Mouse (Mus musculus): ENCODE results near the gene Wdr78. TPM values are rescaled to one million over a fixed set of nuclear protein-coding genes. Genes with fewer than 3 reads are reported as not detected.

Gene Wdr78
- polyA plus RNA-seq, 1 experiment from 2014 or later: 4.0 TPM

GRCm38 (mm10) chr4:103039838-103040191, 74.5 kb downstream of the Wdr78 start:
- ATAC-seq (ENCODE audit: insufficient number of reproducible peaks, low FRiP score, low TSS enrichment, low read depth): no peak
- DNase-seq (ENCODE audit: low spot score): no peak
- no peak overlapping the region for H3K27ac ChIP-seq (replicated peaks; ENCODE audit: low read depth, low read length)
- no peaks in the 10 kb centered on the region for H3K36me3 ChIP-seq (ENCODE audit: control insufficient read depth, insufficient read depth, low read length)
- 34% methylated on average over 5 of the region's 5 CpGs for WGBS
- no peak overlapping the region for H3K4me2 ChIP-seq (ENCODE audit: low read depth, severe bottlenecking)
- no peak overlapping the region for H3K9ac ChIP-seq (ENCODE audit: low read length)
- H3K4me3 ChIP-seq (ENCODE audit: low read depth, low read length): no peak overlapping the region
- peaks cover 3% of the 10 kb centered on the region; the same call in 1 of the 2 replicates for H3K4me1 ChIP-seq (ENCODE audit: control insufficient read depth, insufficient read depth, low read length)
- no peaks in the 10 kb centered on the region for H3K9me3 ChIP-seq (ENCODE audit: control insufficient read depth, low read length)
- H3K27me3 ChIP-seq (ENCODE audit: control insufficient read depth, insufficient read depth, low read length): no peaks in the 10 kb centered on the region

GRCm38 (mm10) chr4:103039103-103039837, 75.1 kb downstream of the Wdr78 start:
- no peak for DNase-seq (ENCODE audit: low spot score)
- ATAC-seq (ENCODE audit: insufficient number of reproducible peaks, low FRiP score, low TSS enrichment, low read depth): no peak
- Histone ChIP-seq H3K36me3 (ENCODE audit: control insufficient read depth, insufficient read depth, low read length) (no peaks in the 10 kb centered on the region), H3K9ac (ENCODE audit: low read length) (no peak overlapping the region), H3K4me3 (ENCODE audit: low read depth, low read length) (no peak overlapping the region), H3K4me1 (ENCODE audit: control insufficient read depth, insufficient read depth, low read length) (peaks cover 3% of the 10 kb centered on the region; the same call in 1 of the 2 replicates), H3K9me3 (ENCODE audit: control insufficient read depth, low read length) (no peaks in the 10 kb centered on the region), H3K27ac (replicated peaks; ENCODE audit: low read depth, low read length) (no peak overlapping the region), H3K27me3 (ENCODE audit: control insufficient read depth, insufficient read depth, low read length) (no peaks in the 10 kb centered on the region), H3K4me2 (ENCODE audit: low read depth, severe bottlenecking) (no peak overlapping the region)
- 53% methylated on average over 14 of the region's 14 CpGs for WGBS

GRCm38 (mm10) chr4:103028177-103029088, 85.9 kb downstream of the Wdr78 start:
- no peak overlapping the region for H3K4me2 ChIP-seq (ENCODE audit: low read depth, severe bottlenecking)
- H3K27me3 ChIP-seq (ENCODE audit: control insufficient read depth, insufficient read depth, low read length): no peaks in the 10 kb centered on the region
- no peak for DNase-seq (ENCODE audit: low spot score)
- no peaks in the 10 kb centered on the region for H3K36me3 ChIP-seq (ENCODE audit: control insufficient read depth, insufficient read depth, low read length)
- H3K9ac ChIP-seq (ENCODE audit: low read length): no peak overlapping the region
- no peak for ATAC-seq (ENCODE audit: insufficient number of reproducible peaks, low FRiP score, low TSS enrichment, low read depth)
- H3K9me3 ChIP-seq (ENCODE audit: control insufficient read depth, low read length): no peaks in the 10 kb centered on the region
- no peak overlapping the region for H3K4me3 ChIP-seq (ENCODE audit: low read depth, low read length)
- H3K4me1 ChIP-seq (ENCODE audit: control insufficient read depth, insufficient read depth, low read length): no peaks in the 10 kb centered on the region
- H3K27ac ChIP-seq (replicated peaks; ENCODE audit: low read depth, low read length): no peak overlapping the region
- WGBS: 65% methylated on average over 13 of the region's 13 CpGs

- no peaks in the 10 kb centered on the region for H3K36me3 ChIP-seq (ENCODE audit: control insufficient read depth, insufficient read depth, low read length)
- ATAC-seq (ENCODE audit: insufficient number of reproducible peaks, low FRiP score, low TSS enrichment, low read depth) (no peak), DNase-seq (ENCODE audit: low spot score) (no peak)
- no peak overlapping the region for H3K4me2 ChIP-seq (ENCODE audit: low read depth, severe bottlenecking)
- no peak overlapping the region for H3K9ac ChIP-seq (ENCODE audit: low read length)
- WGBS: 73% methylated on average over 7 of the region's 7 CpGs
- no peaks in the 10 kb centered on the region for H3K27me3 ChIP-seq (ENCODE audit: control insufficient read depth, insufficient read depth, low read length)
- no peak overlapping the region for H3K4me3 ChIP-seq (ENCODE audit: low read depth, low read length)
- no peak overlapping the region for H3K27ac ChIP-seq (replicated peaks; ENCODE audit: low read depth, low read length)
- no peaks in the 10 kb centered on the region for H3K9me3 ChIP-seq (ENCODE audit: control insufficient read depth, low read length)
- no peaks in the 10 kb centered on the region for H3K4me1 ChIP-seq (ENCODE audit: control insufficient read depth, insufficient read depth, low read length)
These were observed 86.6 kb downstream of the Wdr78 start for GRCm38 (mm10) chr4:103027745-103028144.

GRCm38 (mm10) chr4:103026621-103027020, 87.7 kb downstream of the Wdr78 start, which contains the start of gene Insl5:
Insl5 (minus strand) TSS chr4:103026842.
- Histone ChIP-seq H3K4me3 (ENCODE audit: low read depth, low read length) (no peak within 1 kb of the TSS), H3K9ac (ENCODE audit: low read length) (no peak within 1 kb of the TSS), H3K36me3 (ENCODE audit: control insufficient read depth, insufficient read depth, low read length) (no peaks in the 10 kb centered on the region), H3K4me1 (ENCODE audit: control insufficient read depth, insufficient read depth, low read length) (no peaks in the 10 kb centered on the region), H3K9me3 (ENCODE audit: control insufficient read depth, low read length) (no peaks in the 10 kb centered on the region), H3K4me2 (ENCODE audit: low read depth, severe bottlenecking) (no peak within 1 kb of the TSS), H3K27ac (replicated peaks; ENCODE audit: low read depth, low read length) (no peak within 1 kb of the TSS), H3K27me3 (ENCODE audit: control insufficient read depth, insufficient read depth, low read length) (no peaks in the 10 kb centered on the region)
- ATAC-seq (ENCODE audit: insufficient number of reproducible peaks, low FRiP score, low TSS enrichment, low read depth) (no peak), DNase-seq (ENCODE audit: low spot score) (no peak)
- WGBS: 67% methylated on average over 4 of the region's 4 CpGs

GRCm38 (mm10) chr4:103013490-103013889, 100.9 kb downstream of the Wdr78 start:
- Histone ChIP-seq H3K27ac (replicated peaks; ENCODE audit: low read depth, low read length) (no peak overlapping the region), H3K9ac (ENCODE audit: low read length) (no peak overlapping the region), H3K4me1 (ENCODE audit: control insufficient read depth, insufficient read depth, low read length) (peaks cover 9% of the 10 kb centered on the region), H3K4me3 (ENCODE audit: low read depth, low read length) (no peak overlapping the region), H3K9me3 (ENCODE audit: control insufficient read depth, low read length) (no peaks in the 10 kb centered on the region), H3K36me3 (ENCODE audit: control insufficient read depth, insufficient read depth, low read length) (no peaks in the 10 kb centered on the region), H3K4me2 (ENCODE audit: low read depth, severe bottlenecking) (no peak overlapping the region), H3K27me3 (ENCODE audit: control insufficient read depth, insufficient read depth, low read length) (no peaks in the 10 kb centered on the region)
- no peak for DNase-seq (ENCODE audit: low spot score)
- WGBS: 14% methylated on average over 4 of the region's 4 CpGs
- ATAC-seq (ENCODE audit: insufficient number of reproducible peaks, low FRiP score, low TSS enrichment, low read depth): no peak

GRCm38 (mm10) chr4:103011823-103012222, 102.5 kb downstream of the Wdr78 start:
- H3K4me1 ChIP-seq (ENCODE audit: control insufficient read depth, insufficient read depth, low read length): peaks cover 14% of the 10 kb centered on the region
- H3K9ac ChIP-seq (ENCODE audit: low read length): no peak overlapping the region
- H3K4me3 ChIP-seq (ENCODE audit: low read depth, low read length): no peak overlapping the region
- H3K27me3 ChIP-seq (ENCODE audit: control insufficient read depth, insufficient read depth, low read length): no peaks in the 10 kb centered on the region
- no peaks in the 10 kb centered on the region for H3K9me3 ChIP-seq (ENCODE audit: control insufficient read depth, low read length)
- 23% methylated on average over 7 of the region's 7 CpGs for WGBS
- H3K4me2 ChIP-seq (ENCODE audit: low read depth, severe bottlenecking): no peak overlapping the region
- H3K27ac ChIP-seq (replicated peaks; ENCODE audit: low read depth, low read length): no peak overlapping the region
- ATAC-seq (ENCODE audit: insufficient number of reproducible peaks, low FRiP score, low TSS enrichment, low read depth): no peak
- no peaks in the 10 kb centered on the region for H3K36me3 ChIP-seq (ENCODE audit: control insufficient read depth, insufficient read depth, low read length)
- no peak for DNase-seq (ENCODE audit: low spot score)

GRCm38 (mm10) chr4:103010734-103011133, 103.6 kb downstream of the Wdr78 start:
- no peak overlapping the region for H3K9ac ChIP-seq (ENCODE audit: low read length)
- H3K4me3 ChIP-seq (ENCODE audit: low read depth, low read length): no peak overlapping the region
- H3K9me3 ChIP-seq (ENCODE audit: control insufficient read depth, low read length): no peaks in the 10 kb centered on the region
- peaks cover 19% of the 10 kb centered on the region for H3K4me1 ChIP-seq (ENCODE audit: control insufficient read depth, insufficient read depth, low read length)
- no peak for DNase-seq (ENCODE audit: low spot score)
- no peaks in the 10 kb centered on the region for H3K27me3 ChIP-seq (ENCODE audit: control insufficient read depth, insufficient read depth, low read length)
- WGBS: 86% methylated on average over 4 of the region's 4 CpGs
- no peak overlapping the region for H3K4me2 ChIP-seq (ENCODE audit: low read depth, severe bottlenecking)
- H3K27ac ChIP-seq (replicated peaks; ENCODE audit: low read depth, low read length): no peak overlapping the region
- no peak for ATAC-seq (ENCODE audit: insufficient number of reproducible peaks, low FRiP score, low TSS enrichment, low read depth)
- H3K36me3 ChIP-seq (ENCODE audit: control insufficient read depth, insufficient read depth, low read length): no peaks in the 10 kb centered on the region

Measured in limb, embryonic 11.5 days (tissue).